Mouse (Mus musculus) T-helper 17 cell (primary cell): ENCODE results near the gene Flt3.

Experiments used
- in situ Hi-C, 2 experiments: fragments of 300-600 bp; cut with MboI, MseI; formaldehyde crosslinking; loops; 1 replicate in 1 of 2; 2 replicates in 1 of 2; pipeline ENCODE4 v1.15.1; 2025; ENCODE audit warnings: high pct_unique_total_duplicates in 2 of 2

Gene Flt3

GRCm38 (mm10) chr5:147356260-147357055 is 43.8 kb downstream of the Flt3 start:
- in situ Hi-C loops = no loop called here

DNA sequence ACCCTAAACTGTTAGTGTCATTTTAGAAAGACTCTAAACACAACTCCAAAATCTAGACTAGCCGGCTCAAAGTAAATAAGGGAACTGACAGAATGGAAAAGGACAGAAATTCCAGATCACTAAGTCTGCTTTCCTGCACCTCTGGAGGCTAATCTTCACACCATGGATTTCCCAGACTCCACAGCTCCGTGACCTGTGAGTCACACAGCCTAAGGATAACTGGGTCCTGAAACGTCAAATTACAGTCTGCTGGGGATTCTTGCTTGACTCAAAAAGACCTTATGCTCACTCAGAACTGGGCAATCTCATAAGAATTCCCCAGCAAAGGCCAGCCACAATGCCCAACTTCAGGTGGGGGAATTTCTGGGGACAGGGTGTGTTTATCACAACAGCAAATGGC is 44.5 kb downstream of the Flt3 start:
- in situ Hi-C loops = no loop called here

DNA sequence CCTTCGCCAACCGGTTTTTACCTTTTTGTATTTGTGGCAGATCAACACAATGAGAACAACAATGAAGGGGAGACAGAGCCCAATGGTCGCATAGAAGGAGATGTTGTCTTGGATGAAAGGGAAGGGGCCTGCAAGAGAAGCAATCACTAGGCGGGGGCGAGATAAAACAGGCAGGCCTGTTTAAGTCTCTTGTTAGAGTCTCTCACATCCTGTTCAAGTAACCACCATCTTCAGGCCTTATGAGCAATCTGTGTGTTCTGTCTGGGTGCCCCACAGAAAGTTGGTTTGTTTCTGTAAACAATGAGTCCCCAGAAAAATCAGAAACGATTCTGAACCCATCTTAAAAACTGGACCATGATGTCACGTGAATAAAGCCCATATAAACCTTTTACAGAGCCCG is 45.3 kb downstream of the Flt3 start:
- in situ Hi-C loops = no loop called here

DNA sequence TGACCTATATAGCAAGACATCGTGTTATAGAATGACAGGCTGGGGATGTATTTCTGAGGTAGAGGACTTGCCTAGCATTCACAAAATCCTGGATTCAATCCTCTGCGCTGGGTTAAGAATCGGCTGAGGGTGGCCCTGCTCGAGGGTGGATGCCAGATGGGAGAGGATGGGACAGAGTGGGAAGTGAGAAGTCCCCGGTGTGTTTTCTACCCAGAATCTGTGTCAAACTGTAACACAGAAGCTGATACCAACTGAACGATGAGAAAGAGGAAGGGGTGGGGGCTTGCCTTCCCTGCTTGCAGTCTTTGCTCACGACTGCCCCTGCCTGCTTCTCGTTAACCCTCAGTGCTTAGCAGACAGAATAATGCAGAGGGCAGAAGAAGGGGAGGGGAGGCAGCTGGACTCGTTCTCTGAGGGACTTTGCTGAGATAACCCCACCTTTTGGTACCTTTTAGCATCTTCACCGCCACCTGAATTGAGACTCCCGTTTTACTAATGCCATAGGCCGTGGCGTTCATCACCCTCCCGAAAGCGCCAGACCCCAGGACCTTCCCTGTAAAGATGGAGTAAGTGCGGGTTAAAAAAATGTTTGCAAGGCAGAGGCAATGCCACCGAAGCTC is 46.0 kb downstream of the Flt3 start:
- in situ Hi-C loops = no loop called here

GRCm38 (mm10) chr5:147351931-147352330 is 48.4 kb downstream of the Flt3 start:
- in situ Hi-C loops = no loop called here

GRCm38 (mm10) chr5:147345981-147346380 is 54.3 kb downstream of the Flt3 start:
- in situ Hi-C loops = loop anchor here in 1 of 2 experiments (25.0 kb wide), 1 partner anchor 516 kb away; the partner anchor contains the start of gene Pomp

GRCm38 (mm10) chr5:147343904-147344303 is 56.4 kb downstream of the Flt3 start:
- in situ Hi-C loops = loop anchor here in 1 of 2 experiments (25.0 kb wide), 1 partner anchor 518 kb away; the partner anchor contains the start of gene Pomp

DNA sequence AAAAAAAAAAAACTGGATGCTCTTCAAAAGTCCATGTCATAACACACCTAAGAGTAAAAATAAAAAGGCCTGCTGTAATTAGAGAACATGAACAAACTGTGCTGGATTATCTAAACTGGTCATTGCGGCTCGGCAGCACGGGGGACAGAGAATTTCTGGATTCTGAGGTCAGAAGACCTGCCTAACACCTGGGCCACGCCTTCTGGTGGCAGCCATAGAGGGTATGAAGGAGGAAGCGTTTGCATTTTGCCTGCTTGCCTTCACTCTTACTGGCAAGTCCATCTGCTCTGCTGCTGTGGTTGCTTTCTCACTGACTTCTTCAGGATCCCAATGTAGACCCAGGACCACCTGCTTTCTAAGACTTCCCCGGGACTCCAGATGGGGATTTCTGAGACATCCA is 57.4 kb downstream of the Flt3 start:
- in situ Hi-C loops = loop anchor here in 1 of 2 experiments (25.0 kb wide), 1 partner anchor 519 kb away; the partner anchor contains the start of gene Pomp

DNA sequence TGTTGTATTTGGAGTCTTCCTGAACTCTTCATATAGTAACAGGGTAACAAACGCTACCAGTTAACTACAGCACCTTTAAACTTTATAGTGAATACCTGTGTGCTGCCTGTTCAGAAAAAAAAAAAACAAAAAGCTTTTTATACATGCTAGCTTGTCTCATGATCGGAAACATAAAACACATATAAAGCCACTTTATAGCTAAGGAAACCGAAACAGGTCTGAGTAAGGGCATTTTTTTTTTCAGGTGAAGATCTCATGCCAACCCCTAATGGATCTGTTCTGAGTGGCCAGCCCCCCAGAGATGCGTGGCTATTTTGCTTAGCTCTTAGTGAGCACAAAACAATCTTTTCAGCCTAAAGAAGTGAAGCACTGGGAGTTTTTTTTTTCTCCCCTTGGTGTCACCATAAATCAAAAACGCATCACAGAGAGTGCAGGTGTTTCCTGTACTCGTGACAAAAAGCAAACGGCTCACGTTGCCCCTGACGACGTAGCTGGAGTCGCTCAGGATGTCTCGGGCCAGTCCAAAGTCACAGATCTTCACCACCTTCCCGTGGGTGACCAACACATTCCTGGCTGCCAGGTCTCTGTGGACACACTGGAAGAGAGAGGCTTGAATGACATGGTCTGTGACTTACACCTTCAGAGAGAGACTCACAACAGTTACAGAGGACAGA is 59.4 kb downstream of the Flt3 start:
- in situ Hi-C loops = loop anchor here in 1 of 2 experiments (25.0 kb wide), 1 partner anchor 521 kb away; the partner anchor contains the start of gene Pomp

DNA sequence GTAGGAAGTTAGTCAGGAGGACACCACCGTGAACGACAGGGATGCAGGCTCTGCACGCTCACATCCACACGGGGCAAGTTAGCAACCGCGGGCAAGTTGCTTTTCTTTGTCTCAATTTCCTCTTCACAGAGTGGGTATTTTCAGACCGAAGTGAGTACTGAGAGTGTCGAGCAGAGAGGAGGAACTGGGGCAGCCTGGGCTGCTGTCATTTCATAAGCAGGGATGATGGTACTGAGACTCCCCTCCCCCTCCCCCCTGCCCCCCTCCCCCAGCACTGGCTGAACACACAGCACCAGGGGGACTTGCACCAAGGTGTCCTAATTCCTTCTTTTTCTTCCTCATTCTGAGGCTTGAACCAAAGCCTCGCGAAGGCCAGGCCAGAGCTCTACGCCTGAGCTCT is 60.7 kb downstream of the Flt3 start:
- in situ Hi-C loops = loop anchor here in 1 of 2 experiments (25.0 kb wide), 1 partner anchor 523 kb away; the partner anchor contains the start of gene Pomp

- in situ Hi-C loops = loop anchor here in 1 of 2 experiments (25.0 kb wide), 1 partner anchor 523 kb away; the partner anchor contains the start of gene Pomp
Measured at GRCm38 (mm10) chr5:147338967-147339366, 61.3 kb downstream of the Flt3 start.

- in situ Hi-C loops = loop anchor here (5.0 to 25.0 kb wide), 2 partner anchors 530 to 545 kb away; partner anchors contain the start of gene Pomp (in 1 of the 2)
Measured at GRCm38 (mm10) chr5:147332711-147333110, 67.6 kb downstream of the Flt3 start.

DNA sequence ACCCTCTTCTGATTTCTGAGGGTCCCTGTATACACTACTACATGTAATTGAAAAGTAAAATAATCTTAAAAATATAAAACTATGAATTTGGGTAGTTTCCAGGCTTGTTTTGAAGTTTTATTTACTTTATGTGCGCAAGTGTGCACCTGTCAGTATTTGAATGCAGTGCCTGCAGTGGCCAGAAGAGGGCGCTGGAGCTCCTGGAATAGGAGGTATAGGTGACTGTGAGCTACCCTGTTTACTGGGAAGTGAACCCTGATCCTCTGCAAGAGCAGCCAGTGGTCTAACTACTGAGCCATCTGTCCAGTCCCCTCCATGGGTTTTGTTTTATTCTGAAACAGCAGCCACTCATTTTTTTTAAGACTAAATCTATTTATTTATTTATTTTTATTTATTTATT is 68.7 kb downstream of the Flt3 start:
- in situ Hi-C loops = loop anchor here (5.0 to 25.0 kb wide), 2 partner anchors 531 to 546 kb away; partner anchors contain the start of gene Pomp (in 1 of the 2)

DNA sequence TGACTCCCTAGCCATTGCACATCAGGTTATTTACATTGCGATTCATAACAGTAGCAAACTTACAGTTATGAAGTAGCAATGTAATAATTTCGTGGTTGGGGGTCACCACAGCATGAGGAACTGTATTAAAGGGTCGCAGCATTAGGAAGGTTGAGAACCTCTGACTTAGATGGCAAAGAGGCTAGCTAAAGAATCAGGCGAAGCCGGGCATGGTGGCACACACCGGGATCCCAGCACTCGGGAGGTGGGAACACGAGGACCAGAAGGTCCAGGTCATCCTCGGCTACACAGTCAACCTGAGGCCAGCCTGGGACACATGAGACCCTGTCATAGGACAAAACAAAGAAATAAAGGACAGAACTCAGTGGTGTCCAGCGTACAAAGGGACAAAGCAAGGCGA is 70.3 kb downstream of the Flt3 start:
- in situ Hi-C loops = loop anchor here (5.0 to 25.0 kb wide), 5 partner anchors 32 to 945 kb away; partner anchors contain the start of gene Pomp (in 1 of the 2)

- in situ Hi-C loops = loop anchor here (5.0 to 25.0 kb wide), 4 partner anchors 35 to 947 kb away; partner anchors contain the start of gene Pomp (in 1 of the 2)
Measured at GRCm38 (mm10) chr5:147327636-147328035, 72.7 kb downstream of the Flt3 start.

- in situ Hi-C loops = loop anchor here (5.0 to 25.0 kb wide), 4 partner anchors 36 to 949 kb away; partner anchors contain the start of gene Pomp (in 1 of the 2)
Measured at GRCm38 (mm10) chr5:147325931-147326330, 74.4 kb downstream of the Flt3 start.

- in situ Hi-C loops = loop anchor here (5.0 to 10.0 kb wide), 3 partner anchors 409 to 951 kb away; no protein-coding TSS in a partner anchor
Measured at GRCm38 (mm10) chr5:147323237-147323917, 76.9 kb downstream of the Flt3 start.

GRCm38 (mm10) chr5:147322183-147322582 is 78.1 kb downstream of the Flt3 start, which contains the start of gene Urad:
Gene Urad, minus strand, starts transcription at chr5:147322440.
- in situ Hi-C loops = loop anchor here (5.0 to 10.0 kb wide), 3 partner anchors 407 to 953 kb away; no protein-coding TSS in a partner anchor

GRCm38 (mm10) chr5:147319653-147320052 is 80.6 kb downstream of the Flt3 start:
- in situ Hi-C loops = loop anchor here (5.0 to 10.0 kb wide), 6 partner anchors 87 to 955 kb away; no protein-coding TSS in a partner anchor

GRCm38 (mm10) chr5:147317991-147318390 is 82.3 kb downstream of the Flt3 start:
- in situ Hi-C loops = loop anchor here (5.0 kb wide), 3 partner anchors 86 to 616 kb away; no protein-coding TSS in a partner anchor
